Mouse (Mus musculus) limb, embryonic 14.5 days (tissue): ENCODE measurements at regions not wholly inside any gene's neighbourhood (a gene's known extent, or its start where the extent isn't known, plus 50 kb on each side); places are given as distances from the start of the nearest gene placed in this dataset.

Source experiments
- ATAC-seq: fragments of 200-750 bp; cut with Nextera tagmentation; 2 replicates; pipeline ENCODE4 v1.8.0; 2017; ENCODE audit warnings: low read depth, moderate number of reproducible peaks, moderate TSS enrichment; ENCODE audit not compliant: low FRiP score
- DNase-seq: peaks from one replicate; pipeline ENCODE4 v3.0.0-alpha.2; 2015; ENCODE audit warnings: low spot score
- H3K27ac ChIP-seq: fragments of 300-500 bp; sonication (generic); replicated peaks from 2 replicates; pipeline ENCODE4 v1.5.1; 2014; ENCODE audit warnings: low read depth, mild to moderate bottlenecking, low read length, moderate library complexity, mixed read lengths
- H3K27me3 ChIP-seq: fragments of 300-500 bp; sonication (generic); 2 replicates; pipeline ENCODE4 v1.6.1; 2014; ENCODE audit warnings: low read length, mixed read lengths; ENCODE audit not compliant: control insufficient read depth, insufficient read depth
- H3K36me3 ChIP-seq: fragments of 300-500 bp; sonication (generic); 2 replicates; pipeline ENCODE4 v1.6.1; 2014; ENCODE audit warnings: mild to moderate bottlenecking, low read length, moderate library complexity, mixed read lengths; ENCODE audit not compliant: control insufficient read depth, insufficient read depth
- H3K4me1 ChIP-seq: fragments of 300-500 bp; sonication (generic); 2 replicates; pipeline ENCODE4 v1.6.1; 2014; ENCODE audit warnings: antibody characterized with exemption, low read length, mixed read lengths; ENCODE audit not compliant: control insufficient read depth, insufficient read depth
- H3K4me2 ChIP-seq: fragments of 300-500 bp; sonication (generic); replicated peaks from 2 replicates; pipeline ENCODE4 v1.6.1; 2014; ENCODE audit warnings: low read depth, mild to moderate bottlenecking, low read length, moderate library complexity; ENCODE audit not compliant: severe bottlenecking
- H3K4me3 ChIP-seq: fragments of 300-500 bp; sonication (generic); replicated peaks from 2 replicates; pipeline ENCODE4 v1.5.1; 2014; ENCODE audit warnings: low read length
- H3K9ac ChIP-seq: fragments of 300-500 bp; sonication (generic); 2 replicates; pipeline ENCODE4 v1.6.1; 2014; ENCODE audit warnings: mild to moderate bottlenecking, low read depth, low read length, moderate library complexity; ENCODE audit not compliant: severe bottlenecking
- H3K9me3 ChIP-seq: fragments of 300-500 bp; sonication (generic); 2 replicates; pipeline ENCODE4 v1.6.1; 2016; ENCODE audit warnings: low read length; ENCODE audit not compliant: control insufficient read depth
- POLR2A ChIP-seq: fragments of 200-500 bp; IDR thresholded peaks from 2 replicates; pipeline ENCODE4 v1.8.0; 2012; ENCODE audit warnings: inconsistent platforms, mild to moderate bottlenecking, moderate library complexity, borderline replicate concordance; ENCODE audit not compliant: insufficient read depth, insufficient read length; ENCODE audit errors: extremely low read depth
- WGBS: fragments of 180-500 bp; shearing (Covaris S2); extraction: QIAGEN DNeasy Blood & Tissue Kit; methylation state at CpG from one replicate; pipeline ENCODE4 v1.1.7; 2014; 5-methylcytosine and 5-hydroxymethylcytosine counted together

GRCm38 (mm10) chr8:102518446-102518845 lies 267.0 kb downstream of the Cdh11 start:
- Histone ChIP-seq H3K27ac (no peak overlapping the region), H3K36me3 (no peaks in the 10 kb centered on the region), H3K4me3 (no peak overlapping the region), H3K9me3 (no peaks in the 10 kb centered on the region), H3K4me1 (no peaks in the 10 kb centered on the region), H3K27me3 (no peaks in the 10 kb centered on the region), H3K9ac (no peak overlapping the region), H3K4me2 (no peak overlapping the region)
- TF ChIP-seq POLR2A: no peak
- DNase-seq (no peak), ATAC-seq (no peak)

DNA sequence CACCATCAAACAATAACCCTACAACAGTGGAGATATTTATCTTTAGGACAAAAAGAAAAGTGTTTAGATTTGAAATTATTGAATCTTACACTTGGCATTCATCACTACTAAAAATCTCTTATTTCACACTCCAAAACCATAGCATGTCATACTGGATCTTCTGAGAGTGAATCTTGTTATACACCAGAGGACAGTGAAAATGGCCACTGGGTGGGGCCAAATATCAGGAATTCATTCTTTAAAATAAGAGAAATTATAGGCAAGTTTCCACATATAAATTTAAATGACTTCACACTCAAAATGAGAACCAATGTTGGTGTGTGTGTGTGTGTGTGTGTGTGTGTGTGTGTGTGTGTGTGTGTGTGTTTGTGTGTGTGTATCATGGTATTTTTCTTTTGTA lies 269.7 kb downstream of the Cdh11 start:
- Histone ChIP-seq H3K27me3 (no peaks in the 10 kb centered on the region), H3K4me2 (no peak overlapping the region), H3K36me3 (no peaks in the 10 kb centered on the region), H3K27ac (no peak overlapping the region), H3K9ac (no peak overlapping the region), H3K4me3 (no peak overlapping the region), H3K4me1 (no peaks in the 10 kb centered on the region), H3K9me3 (no peaks in the 10 kb centered on the region)
- DNase-seq (no peak), ATAC-seq (no peak)
- TF ChIP-seq POLR2A: no peak

DNA sequence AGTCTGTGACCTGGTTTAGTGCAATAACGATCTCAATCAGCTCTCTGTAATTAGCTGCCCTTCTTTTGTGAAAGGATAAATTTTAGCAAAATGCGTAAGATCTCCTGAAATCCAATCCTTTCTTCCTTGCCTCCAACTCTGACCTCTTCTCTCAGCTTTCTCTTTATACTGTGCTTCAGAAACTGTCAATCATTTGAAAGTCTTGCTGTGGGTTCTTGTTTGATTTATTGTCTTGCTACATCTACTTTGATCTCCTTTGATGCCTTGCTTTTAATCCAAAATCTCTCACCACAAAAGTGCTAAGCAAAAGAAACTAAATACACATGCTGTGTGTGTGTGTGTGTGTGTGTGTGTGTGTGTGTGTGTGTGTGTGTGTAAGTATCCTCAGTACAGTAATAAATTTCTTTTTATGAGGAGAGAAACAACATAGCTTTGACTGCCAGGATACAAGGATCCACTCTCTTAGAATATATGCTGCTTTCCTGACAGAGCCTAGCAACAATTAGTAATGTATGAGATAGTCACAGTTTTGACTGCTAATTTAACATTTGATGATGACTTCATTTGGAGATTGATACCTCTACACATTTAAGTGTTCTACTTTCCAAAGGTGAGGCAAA lies 270.5 kb downstream of the Cdh11 start:
- DNase-seq: no peak
- Histone ChIP-seq H3K27me3 (no peaks in the 10 kb centered on the region), H3K27ac (no peak overlapping the region), H3K9me3 (no peaks in the 10 kb centered on the region), H3K36me3 (no peaks in the 10 kb centered on the region), H3K9ac (no peak overlapping the region), H3K4me1 (no peaks in the 10 kb centered on the region), H3K4me3 (no peak overlapping the region), H3K4me2 (no peak overlapping the region)
- ATAC-seq: no peak
- no peak for TF ChIP-seq POLR2A
- 65% methylated on average over 2 of the region's 2 CpGs for WGBS

DNA sequence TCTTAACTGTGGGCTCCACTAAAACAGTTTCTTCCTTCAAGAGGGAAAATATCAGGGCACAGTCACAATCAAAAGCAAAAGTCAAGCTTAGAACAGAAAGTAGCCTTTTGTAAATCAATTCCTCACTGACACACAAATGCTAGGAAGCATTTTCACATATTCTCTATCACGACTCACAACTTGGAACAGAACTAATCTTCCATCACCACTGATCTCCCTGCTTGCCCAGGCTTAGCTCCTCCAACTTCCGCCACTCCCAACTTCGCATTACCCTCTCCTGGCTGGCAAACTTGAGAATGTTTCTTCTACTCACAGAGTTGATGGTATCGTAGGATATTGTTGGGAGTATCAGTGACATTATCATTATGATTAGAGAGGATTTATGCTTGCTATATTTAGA lies 284.7 kb downstream of the Cdh11 start:
- H3K9ac ChIP-seq: no peak overlapping the region
- no peak for TF ChIP-seq POLR2A
- no peak for DNase-seq
- no peaks in the 10 kb centered on the region for H3K9me3 ChIP-seq
- no peak overlapping the region for H3K4me3 ChIP-seq
- H3K27ac ChIP-seq: no peak overlapping the region
- peaks cover 19% of the 10 kb centered on the region for H3K4me1 ChIP-seq
- no peak overlapping the region for H3K4me2 ChIP-seq
- 77% methylated on average over 4 of the region's 4 CpGs for WGBS
- no peak for ATAC-seq
- H3K36me3 ChIP-seq: no peaks in the 10 kb centered on the region
- H3K27me3 ChIP-seq: no peaks in the 10 kb centered on the region

GRCm38 (mm10) chr8:102500202-102500601 lies 285.2 kb downstream of the Cdh11 start:
- peak overlapping the region; percentile 67 for H3K27ac ChIP-seq
- TF ChIP-seq POLR2A: no peak
- H3K4me2 ChIP-seq: no peak overlapping the region

DNA sequence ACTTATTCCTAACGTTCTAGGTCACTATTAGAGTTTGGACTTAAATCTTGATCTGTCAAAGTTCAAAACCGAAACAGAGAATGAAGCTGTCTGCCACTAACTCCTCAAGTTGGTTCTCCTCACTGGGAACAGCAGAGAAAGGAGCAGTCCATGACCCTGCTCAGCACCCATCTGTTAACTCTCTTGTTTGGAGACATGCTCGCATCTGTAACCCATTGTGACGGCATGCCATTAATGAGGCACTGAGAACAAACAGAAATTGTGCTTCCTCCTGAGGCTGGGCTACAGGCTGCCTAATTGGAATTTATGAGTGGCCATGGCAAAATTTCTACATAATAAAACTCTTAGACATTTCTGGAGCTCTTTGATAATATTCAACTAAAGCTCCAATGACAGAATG lies 286.4 kb downstream of the Cdh11 start:
- no peak overlapping the region for H3K9ac ChIP-seq
- H3K36me3 ChIP-seq: no peaks in the 10 kb centered on the region
- no peaks in the 10 kb centered on the region for H3K27me3 ChIP-seq
- no peak overlapping the region for H3K27ac ChIP-seq
- no peak for TF ChIP-seq POLR2A
- DNase-seq (peak; percentile 42), ATAC-seq (peak; percentile 59; the same call in 1 of the 2 replicates)
- H3K4me1 ChIP-seq: peaks cover 19% of the 10 kb centered on the region
- H3K9me3 ChIP-seq: no peaks in the 10 kb centered on the region
- no peak overlapping the region for H3K4me3 ChIP-seq
- H3K4me2 ChIP-seq: no peak overlapping the region
- 24% methylated on average over 4 of the region's 4 CpGs for WGBS

More at GRCm38 (mm10) chr8:102500202-102500601, 285.2 kb downstream of the Cdh11 start:
- no peak overlapping the region for H3K4me3 ChIP-seq
- peak; percentile 52 for DNase-seq
- ATAC-seq: peak; percentile 60; the same call in 1 of the 2 replicates
- H3K36me3 ChIP-seq: no peaks in the 10 kb centered on the region
- H3K9ac ChIP-seq: no peak overlapping the region
- no peaks in the 10 kb centered on the region for H3K9me3 ChIP-seq
- 24% methylated on average over 3 of the region's 3 CpGs for WGBS
- H3K4me1 ChIP-seq: peaks cover 19% of the 10 kb centered on the region
- H3K27me3 ChIP-seq: no peaks in the 10 kb centered on the region
